Mouse (Mus musculus) erythroblast, adult 5-6 weeks (primary cell): ENCODE measurements at regions not wholly inside any gene's neighbourhood (a gene's known extent, or its start where the extent isn't known, plus 50 kb on each side); places are given as distances from the start of the nearest gene placed in this dataset.

Source experiments
- ATAC-seq: replicated peaks from 2 replicates; pipeline ENCODE4 v1.8.0; 2016; ENCODE audit warnings: moderate number of reproducible peaks, mild to moderate bottlenecking, moderate TSS enrichment, inconsistent platforms; ENCODE audit not compliant: poor library complexity, low FRiP score, severe bottlenecking

DNA sequence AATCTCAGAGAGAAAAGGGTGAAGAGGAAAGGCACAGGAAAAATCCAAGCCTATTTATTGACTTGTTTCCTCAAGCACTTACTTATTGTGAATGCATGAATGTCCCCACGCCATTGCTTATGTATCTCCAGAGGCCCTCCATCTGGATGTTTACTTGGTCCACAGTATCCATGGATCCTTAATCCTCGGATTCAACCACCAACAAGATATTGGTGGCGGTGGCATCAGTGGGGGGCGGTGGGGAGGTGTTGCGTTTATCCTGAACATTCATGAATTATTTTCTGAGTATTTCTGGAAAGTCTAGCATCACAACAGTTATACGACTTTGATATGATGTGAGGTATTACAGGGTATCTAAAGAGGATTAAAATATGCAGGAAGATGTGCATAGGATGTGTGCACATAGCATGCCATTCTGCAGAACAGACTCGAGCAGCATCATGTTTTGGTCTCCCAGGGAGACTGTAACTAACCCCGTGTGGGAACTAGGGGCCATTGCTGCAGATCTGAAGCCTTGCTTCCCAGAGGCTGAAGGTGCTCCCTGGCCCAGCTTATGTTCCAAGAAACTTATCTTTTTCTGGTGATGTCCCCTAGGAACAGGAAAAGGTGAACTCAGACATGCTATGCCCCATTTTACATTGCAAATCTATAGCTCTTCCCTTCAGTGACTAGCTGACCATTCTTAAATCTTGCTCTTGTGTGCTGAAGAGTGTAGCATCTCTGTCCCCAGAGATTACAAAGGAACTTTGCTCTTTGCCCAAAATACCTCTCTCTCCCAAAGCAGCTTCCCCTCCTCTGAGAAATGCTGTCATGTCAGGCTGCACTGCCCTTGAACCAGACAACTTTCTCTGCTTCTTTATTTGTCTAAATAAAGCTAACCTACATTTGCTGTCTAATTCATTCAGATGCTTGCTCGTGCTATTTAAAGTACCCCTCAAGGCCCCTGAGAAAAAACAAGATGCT lies 75.0 kb upstream of the Mkln1 start:
- ATAC-seq, result no peak

DNA sequence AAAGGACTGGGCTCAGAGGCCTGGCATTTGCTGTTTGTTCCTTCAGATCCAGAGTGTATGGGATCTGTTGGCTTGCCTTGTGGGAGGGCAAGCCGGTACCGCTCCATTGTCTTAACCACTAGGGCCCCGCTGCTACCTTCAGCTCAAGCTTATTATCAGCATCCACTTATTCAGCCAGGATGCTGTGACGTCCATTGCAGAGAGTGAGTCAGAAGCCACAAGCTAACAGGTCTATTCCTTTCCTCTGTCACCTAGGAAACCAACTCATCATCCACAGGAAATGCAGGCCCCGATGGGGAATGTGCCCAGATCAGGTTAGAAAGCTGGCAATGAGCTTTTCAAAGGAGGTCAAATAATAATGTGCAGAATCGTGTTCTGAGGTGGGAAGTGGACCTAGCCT lies 73.8 kb upstream of the Mkln1 start:
- no peak for ATAC-seq

DNA sequence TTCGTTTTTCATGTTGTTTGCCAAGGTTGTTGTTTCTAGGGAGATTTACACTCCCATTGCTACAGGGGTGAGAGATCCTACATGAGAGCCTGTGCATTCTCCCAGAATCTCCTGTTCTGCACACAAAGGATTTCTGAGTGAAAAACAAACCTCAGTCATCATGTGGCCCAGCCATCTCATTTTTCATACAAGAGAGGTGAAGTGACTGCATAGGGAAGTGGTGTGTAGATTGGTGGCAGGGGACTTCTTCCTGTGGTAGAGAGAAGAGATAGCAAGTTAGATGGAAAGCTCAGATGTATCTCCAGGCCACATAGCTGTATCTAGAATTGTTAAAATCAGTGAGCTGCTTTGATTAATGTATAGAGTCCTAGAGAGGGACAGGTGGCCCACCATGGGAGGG lies 72.9 kb upstream of the Mkln1 start:
- ATAC-seq, result no peak

DNA sequence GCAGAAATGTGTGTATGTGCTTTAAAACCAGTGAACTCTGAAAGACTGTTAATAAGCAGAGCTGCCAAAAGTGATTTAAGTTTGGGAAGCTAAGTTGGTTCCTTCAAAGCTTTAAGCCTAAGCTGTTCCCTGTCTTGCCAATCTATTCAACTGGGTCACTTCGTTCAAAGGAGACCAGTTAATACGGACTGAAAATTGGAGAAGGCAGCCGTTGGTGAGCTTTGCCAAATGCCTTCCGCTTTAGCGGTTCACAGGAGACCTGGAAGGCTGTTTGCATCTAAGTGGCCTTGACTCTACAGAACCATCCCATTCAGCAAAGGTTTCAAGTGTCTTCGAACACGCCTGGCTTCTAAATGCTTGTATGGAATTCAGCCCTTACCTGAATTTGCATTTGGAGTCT lies 68.2 kb upstream of the Mkln1 start:
- ATAC-seq, result no peak

DNA sequence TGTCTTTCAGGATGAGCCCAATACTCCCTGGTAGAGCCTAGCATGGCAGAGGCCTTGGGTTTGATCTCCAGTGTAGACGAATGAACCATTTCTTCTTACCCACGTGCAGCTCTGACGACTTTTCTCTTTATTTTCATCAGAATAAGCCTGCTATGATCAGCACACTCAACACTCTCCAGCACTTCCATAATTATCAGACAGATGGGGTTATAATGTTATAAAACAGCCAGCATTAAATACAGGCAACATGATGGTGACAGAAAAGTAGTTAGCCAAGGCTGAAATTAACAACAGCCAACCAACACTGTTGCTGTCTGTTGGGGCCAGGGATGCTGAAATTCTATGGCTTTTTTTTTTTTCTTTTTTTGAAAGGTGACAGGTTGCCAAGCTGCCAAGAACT lies 67.7 kb upstream of the Mkln1 start:
- ATAC-seq, result no peak

DNA sequence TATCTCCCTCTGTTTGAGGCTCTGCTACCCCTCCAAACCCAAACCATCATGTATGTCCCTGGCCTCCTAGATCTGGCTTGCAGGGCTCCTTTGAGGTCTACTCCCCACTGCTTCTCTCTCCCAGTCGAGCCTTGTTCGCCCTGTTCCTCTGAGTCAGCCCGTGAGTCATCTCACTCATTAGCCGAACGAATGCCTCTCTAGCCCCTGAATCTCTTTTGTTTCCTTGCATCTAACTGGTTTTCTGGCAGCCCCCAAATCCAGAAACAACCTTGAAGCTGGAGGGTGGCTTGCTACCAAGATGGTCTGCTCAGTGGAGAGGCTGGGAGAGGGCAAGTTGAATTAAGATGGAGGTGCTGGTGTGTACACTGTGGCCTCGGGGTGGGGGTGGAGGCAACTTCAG lies 66.3 kb upstream of the Mkln1 start:
- ATAC-seq, result no peak

DNA sequence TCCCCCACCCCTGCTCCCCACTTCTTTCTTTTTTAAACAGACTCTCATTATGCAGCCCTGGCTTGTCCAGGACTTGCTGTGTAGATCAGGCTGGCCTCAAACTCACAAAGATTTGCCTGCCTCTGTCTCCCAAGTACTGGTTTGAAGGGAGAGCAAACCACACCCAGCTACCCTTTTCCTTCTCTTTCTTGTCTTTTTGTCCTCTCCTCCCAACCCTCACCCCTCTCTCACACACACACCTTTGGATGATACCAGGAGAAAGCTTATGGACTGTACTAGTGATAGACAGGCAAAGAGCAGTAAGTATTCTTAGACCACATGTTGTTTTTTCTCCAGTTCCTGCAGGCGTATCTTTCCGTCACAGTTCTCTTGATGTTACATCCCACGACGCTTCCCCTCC lies 65.8 kb upstream of the Mkln1 start:
- ATAC-seq, result no peak

DNA sequence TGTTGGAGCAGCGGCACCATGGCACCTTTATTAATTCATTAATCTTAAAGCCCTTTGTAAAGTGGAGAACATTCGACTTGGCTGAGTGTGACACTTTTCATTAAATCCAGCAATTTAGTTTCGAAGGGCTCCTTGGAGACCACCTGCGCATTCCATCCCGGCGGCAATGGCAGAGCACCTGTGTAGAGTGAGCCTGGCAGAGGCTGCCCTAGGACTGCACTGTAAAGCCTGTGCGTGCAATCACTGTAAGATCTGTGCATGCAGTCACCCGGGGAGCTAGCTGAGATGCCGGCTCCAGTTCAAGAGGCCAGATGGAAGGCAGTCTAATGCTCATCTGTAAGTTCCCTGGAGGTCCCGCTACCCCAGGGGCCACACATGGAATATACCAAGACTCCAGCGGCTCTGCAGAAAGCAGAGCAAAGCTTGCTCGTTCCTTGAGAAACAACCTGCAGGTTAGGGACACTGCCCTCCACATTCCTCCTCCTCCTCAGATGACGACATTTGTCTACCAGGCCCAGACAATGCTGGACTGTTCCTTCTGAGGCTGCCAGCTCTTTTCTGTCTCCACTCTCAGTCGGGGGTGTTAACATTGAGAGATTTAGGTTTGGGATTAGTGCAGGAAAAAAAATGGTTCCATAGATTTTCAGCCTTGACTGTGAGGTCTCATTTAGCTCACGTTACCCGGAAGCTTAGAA lies 65.2 kb upstream of the Mkln1 start:
- no peak for ATAC-seq

DNA sequence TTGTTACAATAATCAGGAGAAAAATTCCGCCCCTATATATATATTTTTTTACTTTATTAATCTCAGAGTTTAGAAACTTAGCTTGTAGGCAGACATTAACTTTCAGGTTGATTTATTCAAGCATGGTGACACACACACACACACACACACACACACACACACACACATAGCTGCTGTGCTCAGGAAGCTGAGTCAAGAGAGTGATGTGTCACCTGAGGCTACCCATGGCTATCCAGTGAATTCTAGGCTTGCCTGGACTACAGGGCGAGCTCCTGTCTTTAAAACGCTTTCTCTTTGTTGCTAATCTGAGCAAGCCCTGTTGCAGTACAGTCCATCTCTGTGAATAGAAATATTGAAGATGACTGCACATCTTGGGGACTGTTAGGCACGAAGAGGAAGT lies 64.4 kb upstream of the Mkln1 start:
- ATAC-seq, result no peak

DNA sequence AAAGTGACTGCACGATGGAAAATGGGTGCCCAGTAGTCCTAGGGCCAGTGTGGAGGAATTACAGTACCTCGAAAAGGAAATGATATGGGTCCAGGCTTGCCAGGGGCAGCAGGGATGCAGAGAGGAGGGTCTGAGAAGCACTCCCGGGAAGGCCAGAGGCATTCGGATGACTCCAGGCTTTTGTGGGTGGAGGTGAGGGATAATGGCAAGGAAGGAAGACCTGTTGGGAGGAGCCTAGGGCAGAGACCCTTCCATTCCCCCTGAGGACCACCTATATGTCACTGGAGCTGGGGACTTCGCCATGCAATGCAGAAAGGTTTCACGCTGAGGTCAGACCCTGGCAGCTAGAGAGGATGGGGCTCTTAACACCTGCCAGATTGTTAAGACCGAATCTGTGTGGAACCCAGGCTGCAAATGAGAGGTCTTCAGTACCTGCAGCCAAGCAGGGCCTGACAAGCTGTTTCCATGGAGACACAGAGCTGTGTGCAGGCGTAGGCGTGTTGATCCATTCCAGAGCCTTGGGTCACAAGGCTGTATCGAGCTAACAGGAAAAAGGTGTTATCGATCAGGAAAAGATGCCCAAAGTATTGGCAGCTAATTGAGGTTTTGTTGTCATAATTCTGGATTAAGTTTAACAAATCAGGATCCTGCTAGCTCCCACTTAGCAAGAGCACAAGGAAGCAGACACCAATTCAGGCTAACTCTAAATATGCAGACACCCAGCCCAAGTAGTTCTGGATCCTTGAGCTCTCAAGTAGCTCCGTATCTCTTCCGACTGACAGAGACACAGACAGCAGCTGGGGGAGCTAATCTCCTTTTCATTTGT lies 59.2 kb upstream of the Mkln1 start:
- no peak for ATAC-seq

DNA sequence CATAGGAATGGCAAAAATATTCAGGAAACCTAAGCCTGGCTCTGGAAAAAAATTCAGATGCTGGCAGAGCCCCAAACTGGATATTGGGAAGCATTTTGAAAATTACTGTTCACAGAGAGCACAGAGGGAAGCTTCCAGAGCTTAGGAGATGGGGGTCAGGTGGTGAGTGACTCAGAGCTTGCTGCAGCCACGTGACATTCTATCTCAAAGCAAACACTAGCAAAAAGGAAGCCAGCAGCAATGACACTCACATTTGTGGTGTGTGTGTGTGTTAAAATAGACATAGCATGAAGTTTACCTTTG lies 58.6 kb upstream of the Mkln1 start:
- ATAC-seq, result no peak

DNA sequence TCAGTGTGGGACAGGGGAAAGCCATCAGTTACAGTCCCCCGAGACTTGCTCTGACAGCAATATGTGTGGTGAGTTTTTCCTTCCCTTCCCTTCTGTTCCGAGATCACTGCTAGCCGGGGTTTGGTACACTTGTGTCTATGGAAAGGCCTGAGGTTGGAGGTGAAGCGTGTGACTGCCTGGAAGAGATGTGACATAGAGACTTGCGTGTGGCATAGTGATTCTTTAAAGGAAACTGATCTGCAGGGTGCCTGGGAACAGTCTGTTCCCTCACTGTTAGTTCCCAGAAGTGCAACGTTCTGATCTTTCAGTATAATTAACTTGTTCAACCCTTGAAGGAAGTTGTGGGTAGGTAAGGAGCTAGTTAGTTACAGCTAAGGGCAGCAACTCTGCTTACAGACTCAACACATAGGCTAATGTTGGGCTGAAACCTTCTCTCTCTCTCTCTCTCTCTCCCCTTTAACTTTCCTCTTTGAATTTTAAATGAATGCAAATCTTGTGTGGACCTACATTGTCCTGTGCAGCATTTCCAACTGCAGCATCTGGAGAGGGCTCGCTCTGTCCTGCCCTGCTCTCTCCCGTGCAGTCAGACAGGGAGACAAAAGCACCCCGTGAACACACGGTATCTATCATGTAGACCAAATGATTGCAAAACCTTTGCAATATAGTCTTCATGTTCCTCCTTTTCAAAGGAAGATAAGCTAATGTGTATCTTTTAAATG lies 53.0 kb upstream of the Mkln1 start:
- ATAC-seq, result no peak

DNA sequence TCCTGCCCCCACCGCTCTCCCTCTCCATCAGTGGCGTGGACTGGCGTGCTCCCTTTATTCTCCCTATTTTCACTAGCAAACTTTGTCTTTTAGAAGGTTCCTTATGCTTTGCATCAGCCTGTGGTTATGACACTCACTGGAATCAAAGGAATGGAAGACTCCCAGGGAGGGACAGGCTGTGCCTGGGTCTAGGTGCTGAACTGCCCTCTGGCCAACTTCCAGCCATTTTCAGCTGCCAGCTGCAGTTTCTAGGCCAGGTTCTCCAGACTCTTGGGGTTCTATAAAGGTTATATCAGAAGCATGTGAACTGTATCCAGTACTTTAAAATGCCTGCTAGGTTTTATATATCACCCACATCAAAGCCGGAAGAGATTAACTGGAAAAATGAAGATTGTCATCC lies 50.2 kb upstream of the Mkln1 start:
- no peak for ATAC-seq
